8 mouse cellular contexts compared by ENCODE assay signal in the genomic region with DNA sequence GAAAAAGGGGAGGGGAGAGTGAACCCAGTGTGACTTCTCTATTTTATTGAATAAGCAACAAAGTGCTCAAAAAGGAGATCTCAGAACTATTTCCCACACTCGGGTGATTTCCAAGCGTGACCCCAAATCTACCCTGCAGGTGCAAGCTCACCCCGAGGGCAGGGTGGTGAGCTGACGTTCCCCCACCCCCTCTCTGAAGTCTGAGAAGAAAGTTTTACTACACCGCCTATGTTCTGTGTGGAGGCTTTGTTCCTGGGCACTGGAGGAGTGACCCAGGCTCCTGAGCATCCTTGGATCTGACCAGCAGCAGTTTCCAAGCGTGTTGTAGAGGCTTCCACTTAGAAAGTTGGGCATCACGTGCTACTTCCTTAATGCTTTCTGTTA. TPM values are rescaled to one million over a fixed set of nuclear protein-coding genes. Genes with fewer than 3 reads are reported as not detected.
DNase-seq lines count a peak whose midpoint lies in the region; ATAC-seq and TF ChIP-seq lines count a peak whose summit lies in the region.

No protein-coding gene starts in this region.

- no peaks in the 10 kb centered on the region for H3K36me3 ChIP-seq in heart, postnatal 0 days (replicated peaks; ENCODE audit: control insufficient read depth, insufficient read depth, low read length)
- no peaks in the 10 kb centered on the region for H3K36me3 ChIP-seq in hindbrain, embryonic 16.5 days (ENCODE audit: control insufficient read depth, insufficient read depth, low read length)
- no peaks in the 10 kb centered on the region for H3K36me3 ChIP-seq in neural tube, embryonic 12.5 days

- TF ChIP-seq EP300 in heart, postnatal 0 days (IDR thresholded peaks at IDR 0.05; ENCODE audit: low read depth), result no peak

- no peak overlapping the region for H3K9ac ChIP-seq in heart, postnatal 0 days (replicated peaks; ENCODE audit: low read depth, low read length)
- no peak overlapping the region; the same call in 1 of the 2 replicates for H3K9ac ChIP-seq in hindbrain, embryonic 16.5 days (ENCODE audit: low read depth, low read length)
- H3K9ac ChIP-seq in neural tube, embryonic 12.5 days, result peak overlapping the region; percentile 71

- WGBS in heart, postnatal 0 days, result 43% methylated on average over 7 of the region's 7 CpGs
- WGBS in hindbrain, embryonic 16.5 days, result 17% methylated on average over 7 of the region's 7 CpGs
- WGBS in neural tube, embryonic 12.5 days, result 11% methylated on average over 7 of the region's 7 CpGs

- no peaks in the 10 kb centered on the region; the same call in 1 of the 2 replicates for H3K27me3 ChIP-seq in heart, postnatal 0 days (ENCODE audit: control insufficient read depth, insufficient read depth, low read length)
- no peaks in the 10 kb centered on the region for H3K27me3 ChIP-seq in hindbrain, embryonic 16.5 days (replicated peaks; ENCODE audit: control insufficient read depth, insufficient read depth, low read length)
- no peaks in the 10 kb centered on the region for H3K27me3 ChIP-seq in neural tube, embryonic 12.5 days (replicated peaks)

- H3K4me3 ChIP-seq in heart, postnatal 0 days (ENCODE audit: low read depth, low read length), result peak overlapping the region; percentile 42; the same call in 1 of the 2 replicates
- peak overlapping the region; percentile 43; the same call in 1 of the 2 replicates for H3K4me3 ChIP-seq in cortical plate, adult 2 months (ENCODE audit: insufficient read depth, low read length)
- H3K4me3 ChIP-seq in hindbrain, embryonic 16.5 days (ENCODE audit: low read length), result peak overlapping the region; percentile 73
- H3K4me3 ChIP-seq in neural tube, embryonic 12.5 days, result peak overlapping the region; percentile 56

- peak overlapping the region; percentile 65 for H3K4me2 ChIP-seq in heart, postnatal 0 days (ENCODE audit: low read depth, low read length)
- peak overlapping the region; percentile 91 for H3K4me2 ChIP-seq in hindbrain, embryonic 16.5 days (ENCODE audit: low read length)
- peak overlapping the region; percentile 87 for H3K4me2 ChIP-seq in neural tube, embryonic 12.5 days (replicated peaks)

- no peaks in the 10 kb centered on the region for H3K4me1 ChIP-seq in heart, postnatal 0 days (ENCODE audit: control insufficient read depth, insufficient read depth)
- H3K4me1 ChIP-seq in cortical plate, adult 2 months (ENCODE audit: control insufficient read depth, insufficient read depth, low read length), result no peaks in the 10 kb centered on the region; the same call in 1 of the 2 replicates
- no peaks in the 10 kb centered on the region for H3K4me1 ChIP-seq in hindbrain, embryonic 16.5 days (ENCODE audit: control insufficient read depth, insufficient read depth, low read depth, low read length)
- 0 out of 2 replicates have a peak, but pooled peaks cover 16% of the 10 kb centered on the region for H3K4me1 ChIP-seq in neural tube, embryonic 12.5 days

- H3K27ac ChIP-seq in heart, postnatal 0 days (ENCODE audit: low read depth), result no peak overlapping the region
- H3K27ac ChIP-seq in cortical plate, adult 2 months (ENCODE audit: insufficient read depth, low read length), result no peak overlapping the region
- no peak overlapping the region for H3K27ac ChIP-seq in hindbrain, embryonic 16.5 days (ENCODE audit: low read depth, low read length)
- no peak overlapping the region for H3K27ac ChIP-seq in neural tube, embryonic 12.5 days

- no peak for ATAC-seq in heart, postnatal 0 days (ENCODE audit: insufficient read depth, low read depth)
- ATAC-seq in hindbrain, embryonic 16.5 days, result no peak
- 0 out of 2 replicates have a peak, but pooled peaks have one; percentile 14 for ATAC-seq in neural tube, embryonic 12.5 days (ENCODE audit: low FRiP score, low read depth)

- TF ChIP-seq CTCF in heart, postnatal 0 days (IDR thresholded peaks at IDR 0.05; ENCODE audit: low read depth), result no peak
- TF ChIP-seq CTCF in cortical plate, adult 2 months (IDR thresholded peaks at IDR 0.05; ENCODE audit: extremely low read depth, insufficient read depth, low read length), result no peak

- TF ChIP-seq POLR2A in cortical plate, adult 2 months (IDR thresholded peaks at IDR 0.05; ENCODE audit: extremely low read depth, insufficient read depth, low read length), result no peak

- H3K9me3 ChIP-seq in heart, postnatal 0 days (replicated peaks; ENCODE audit: control insufficient read depth, low read length), result 0 out of 2 replicates have a peak, but pooled peaks cover 2% of the 10 kb centered on the region
- H3K9me3 ChIP-seq in hindbrain, embryonic 16.5 days (ENCODE audit: control insufficient read depth, low read length), result no peaks in the 10 kb centered on the region
- no peaks in the 10 kb centered on the region for H3K9me3 ChIP-seq in neural tube, embryonic 12.5 days

- DNase-seq in heart, postnatal 0 days (ENCODE audit: low spot score), result no peak
- DNase-seq in heart, adult 11 months, result no peak
- DNase-seq in adrenal gland, postnatal 25 days, result no peak
- DNase-seq in left cerebral cortex, postnatal 10 days (ENCODE audit: extremely low spot score in 1 of 2, low spot score in 2 of 2), result no peak
- DNase-seq in right cerebral cortex, postnatal 14 days, result no peak

- intact Hi-C loops in left cerebral cortex, postnatal 10 days (cut with DNase I), result no loop called here

RNA-seq across cellular contexts. Expression of gene Gpr156, which starts 0.5 kb away (rescaled TPM):
- 0.34 and 0.93 TPM in 2 replicates for total RNA-seq in heart, postnatal 0 days (2014; rRNA removed; ENCODE audit: low replicate concordance)
- 0.04 and 0.10 TPM in 2 replicates for polyA plus RNA-seq in heart, postnatal 0 days (2015; fragmentation: Nextera tagmentation; extraction: Ambion mirVana)
- polyA plus RNA-seq in cortical plate, adult 2 months (2012; rRNA removed), result 0.75 and 0.81 TPM in 2 replicates
- 3.2 and 3.9 TPM in 2 replicates for polyA plus RNA-seq in hindbrain, embryonic 16.5 days (2015; fragmentation: Nextera tagmentation; extraction: Ambion mirVana)
- polyA plus RNA-seq in neural tube, embryonic 12.5 days (2016; fragmentation: Nextera tagmentation; extraction: Ambion mirVana), result 7.7 and 10.3 TPM in 2 replicates
- 0.15 TPM in 1 of 2 replicates, not detected in the other for total RNA-seq in adrenal gland, postnatal 25 days (2021)
- total RNA-seq in left cerebral cortex, postnatal 10 days (2021), result 1 to 10 TPM; 1.3 to 1.4 TPM

RNA-seq across cellular contexts. Expression of gene Lrrc58, which starts 48.6 kb away (rescaled TPM):
- 57.6 and 69.2 TPM in 2 replicates for total RNA-seq in heart, postnatal 0 days (2014; rRNA removed; ENCODE audit: low replicate concordance)
- 23.7 and 24.2 TPM in 2 replicates for polyA plus RNA-seq in heart, postnatal 0 days (2015; fragmentation: Nextera tagmentation; extraction: Ambion mirVana)
- polyA plus RNA-seq in cortical plate, adult 2 months (2012; rRNA removed), result 37.7 and 40.7 TPM in 2 replicates
- polyA plus RNA-seq in hindbrain, embryonic 16.5 days (2015; fragmentation: Nextera tagmentation; extraction: Ambion mirVana), result 45.3 and 48.1 TPM in 2 replicates
- 59.1 and 61.1 TPM in 2 replicates for polyA plus RNA-seq in neural tube, embryonic 12.5 days (2016; fragmentation: Nextera tagmentation; extraction: Ambion mirVana)
- 150 and 193 TPM in 2 replicates for total RNA-seq in adrenal gland, postnatal 25 days (2021)
- total RNA-seq in left cerebral cortex, postnatal 10 days (2021), result 100 to 1,000 TPM; 101 to 114 TPM

RNA-seq across cellular contexts. Expression of gene Gm36028, which starts 55.9 kb away (rescaled TPM):
- total RNA-seq in heart, postnatal 0 days (2014; rRNA removed; ENCODE audit: low replicate concordance), result 3.7 and 8.4 TPM in 2 replicates
- 3.5 and 4.2 TPM in 2 replicates for polyA plus RNA-seq in heart, postnatal 0 days (2015; fragmentation: Nextera tagmentation; extraction: Ambion mirVana)
- polyA plus RNA-seq in cortical plate, adult 2 months (2012; rRNA removed), result 0.44 and 0.54 TPM in 2 replicates
- polyA plus RNA-seq in hindbrain, embryonic 16.5 days (2015; fragmentation: Nextera tagmentation; extraction: Ambion mirVana), result 0.19 TPM in 1 of 2 replicates, not detected in the other
- 0.18 TPM in 1 of 2 replicates, not detected in the other for polyA plus RNA-seq in neural tube, embryonic 12.5 days (2016; fragmentation: Nextera tagmentation; extraction: Ambion mirVana)
- 0.27 TPM in 1 of 2 replicates, not detected in the other for total RNA-seq in adrenal gland, postnatal 25 days (2021)
- total RNA-seq in left cerebral cortex, postnatal 10 days (2021), result under 1 TPM in 1 of 2 experiments, not detected in 1; 0.32 TPM
